Mouse (Mus musculus): ENCODE measurements around the gene Dhdds.

The Dhdds gene

DNA sequence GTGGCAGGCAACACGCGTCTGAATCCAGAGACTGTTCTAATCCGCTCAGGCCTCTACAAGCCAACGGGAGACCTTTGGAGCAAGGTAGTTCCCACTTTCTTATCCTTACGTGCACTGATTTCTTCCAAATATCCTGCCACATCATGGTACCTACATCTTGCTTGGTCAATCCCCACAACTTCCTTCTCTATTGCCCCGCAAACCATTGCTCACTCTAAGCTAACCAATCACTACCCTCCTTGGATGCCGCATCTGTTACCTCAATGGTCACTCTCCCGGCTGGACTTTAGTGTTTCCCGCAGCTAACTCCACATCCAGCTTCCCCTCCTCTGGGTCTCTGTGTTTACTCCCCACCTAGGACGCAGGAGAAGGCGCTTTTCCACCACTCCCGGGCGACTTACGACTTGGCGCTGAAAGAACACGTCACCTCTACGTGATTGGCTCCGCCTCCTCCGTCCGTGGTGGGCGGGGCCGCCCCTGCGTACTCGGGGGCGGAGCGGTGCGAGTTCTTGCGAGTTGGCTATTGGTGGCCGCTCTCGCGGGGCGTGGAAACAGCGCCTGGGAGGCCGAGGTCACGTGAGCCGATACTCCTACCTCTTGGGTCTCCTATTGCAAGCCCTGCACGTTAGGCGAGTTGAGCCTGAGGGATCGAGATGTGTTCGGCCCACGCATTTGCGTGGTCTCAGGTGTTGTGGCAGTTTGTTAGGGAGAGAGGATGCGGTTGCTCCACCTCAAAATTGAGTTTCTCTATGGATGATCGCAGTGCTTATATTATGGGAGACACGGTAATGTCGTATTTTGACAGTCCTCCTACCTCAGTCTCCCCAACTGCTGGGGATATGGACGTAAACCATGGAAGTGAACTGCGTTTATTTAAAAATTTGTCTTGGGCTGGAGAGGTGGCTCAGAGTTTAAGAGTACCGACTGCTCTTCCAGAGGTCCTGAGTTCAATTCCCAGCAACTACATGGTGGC lies at the start of gene Dhdds:
Gene Dhdds (minus strand): TSS at position 453 of the 973 bp plus-strand sequence.
- DNase-seq (ENCODE audit: inconsistent ontology term) = peak; percentile 99

DNA sequence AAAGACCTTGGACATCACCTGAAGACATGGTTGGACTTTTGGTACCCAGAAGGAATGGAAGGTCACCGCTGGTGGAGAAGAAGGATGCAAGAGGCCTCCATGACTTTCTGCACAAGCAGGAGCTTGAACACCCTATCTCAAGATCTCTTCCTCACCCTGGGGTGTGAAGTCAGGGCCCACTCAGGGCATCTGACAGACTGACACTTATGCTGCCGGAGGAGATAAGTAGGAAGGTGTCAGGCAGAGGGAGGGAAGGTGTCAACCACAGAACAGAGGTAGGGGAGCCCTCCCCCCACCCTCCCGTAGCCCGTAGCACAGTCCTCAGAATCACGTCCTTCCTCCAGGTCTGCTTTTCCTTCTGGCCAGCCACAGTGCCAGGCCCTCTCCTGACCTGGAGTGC lies 46.9 kb upstream of the Dhdds start:
- DNase-seq (ENCODE audit: inconsistent ontology term) = no peak

DNA sequence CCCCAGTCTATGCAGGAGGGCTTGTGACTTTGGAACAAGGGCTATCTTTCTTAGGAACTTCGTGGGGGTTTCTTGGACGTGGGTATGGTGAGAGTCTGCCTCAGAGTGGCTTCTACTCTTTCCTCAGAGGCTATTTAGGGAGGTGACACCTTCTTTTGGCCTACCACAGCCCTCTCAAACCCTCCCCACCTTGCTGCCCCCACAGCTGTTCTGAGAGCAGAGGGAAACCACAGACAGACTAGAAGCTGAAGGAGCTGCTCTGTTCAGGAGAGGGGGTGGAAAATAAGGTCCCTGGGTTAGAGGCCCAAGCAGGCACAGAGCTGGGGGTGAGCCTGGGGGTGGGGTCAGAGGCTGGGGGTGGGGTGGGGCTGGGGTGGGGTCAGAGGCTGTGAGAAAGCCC lies 42.3 kb upstream of the Dhdds start:
- no peak for DNase-seq (ENCODE audit: inconsistent ontology term)

DNA sequence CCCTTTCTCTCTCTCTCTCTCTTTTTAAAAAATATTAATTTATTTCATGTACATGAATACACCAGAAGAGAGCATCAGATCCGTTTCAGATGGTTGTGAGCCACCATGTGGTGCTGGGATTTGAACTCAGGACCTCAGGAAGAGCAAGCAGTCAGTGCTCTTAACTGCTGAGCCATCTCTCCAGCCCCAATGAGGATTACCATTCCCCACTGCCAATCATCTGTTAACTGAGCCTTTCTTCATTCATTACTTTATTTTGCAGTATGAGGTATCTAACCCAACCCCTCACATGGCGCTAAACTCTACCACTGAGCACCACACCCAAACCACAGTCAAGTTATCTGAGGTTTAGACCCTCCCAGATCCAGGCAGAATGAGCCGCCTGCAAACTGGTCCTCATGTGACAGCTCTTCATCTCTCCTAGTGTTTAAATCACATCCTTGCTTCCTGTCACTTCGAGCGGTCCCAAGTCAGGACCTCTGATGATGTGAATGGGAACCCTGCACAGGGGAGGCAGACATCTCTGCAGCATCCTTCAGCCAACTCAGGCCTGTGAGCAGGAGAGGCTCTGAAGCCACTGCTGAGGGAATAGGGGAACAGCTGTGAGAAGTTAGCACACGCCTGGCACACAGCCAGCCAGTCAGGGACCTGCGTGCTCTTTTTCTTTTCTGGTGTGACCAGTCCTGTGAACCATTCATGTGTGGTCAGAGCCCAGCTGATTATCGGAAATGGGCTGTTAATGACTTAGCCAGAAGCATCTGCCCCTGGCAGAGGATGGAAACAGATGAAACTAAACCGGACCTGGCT lies 40.8 kb upstream of the Dhdds start:
- DNase-seq (ENCODE audit: inconsistent ontology term) = peak; percentile 66

DNA sequence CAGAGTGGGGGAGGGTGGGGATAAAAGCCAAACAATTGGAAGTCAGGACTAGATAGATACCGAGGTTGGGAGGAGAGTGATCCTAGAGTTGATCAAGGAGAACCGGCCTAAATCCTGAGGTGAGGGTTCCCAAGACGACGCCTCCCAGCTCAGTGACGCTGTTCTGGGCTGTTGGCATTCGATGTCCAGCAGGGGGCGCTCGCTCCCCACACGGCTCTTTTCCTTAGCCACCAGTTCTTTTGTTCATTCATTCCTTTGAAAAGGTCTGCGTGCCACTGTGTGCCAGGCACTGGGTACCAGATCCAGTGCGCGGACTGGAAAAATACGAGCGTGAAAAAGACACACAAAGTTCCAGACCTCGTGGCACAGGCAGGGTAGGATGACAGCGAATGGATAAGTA lies 35.2 kb upstream of the Dhdds start:
- DNase-seq (ENCODE audit: inconsistent ontology term) = peak; percentile 83

DNA sequence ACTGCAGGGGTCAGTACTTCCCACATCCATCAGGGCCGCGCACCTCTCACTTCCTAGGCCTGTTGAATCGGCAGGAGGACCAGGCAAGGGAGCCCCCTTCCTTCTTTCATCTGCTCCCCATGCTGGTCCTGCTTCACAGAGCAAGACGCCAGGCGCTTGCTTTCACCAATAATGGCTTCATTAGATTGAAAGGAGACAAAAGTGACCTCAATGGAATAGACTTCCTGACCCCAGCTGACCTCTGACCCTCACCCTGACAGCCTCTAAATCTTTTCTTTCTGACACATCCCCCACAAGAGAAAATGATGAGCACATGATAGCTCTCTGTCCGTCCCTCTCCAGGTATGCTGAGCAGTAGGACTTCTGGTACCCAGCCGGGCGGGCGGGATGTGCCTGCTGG lies 25.1 kb upstream of the Dhdds start:
- DNase-seq (ENCODE audit: inconsistent ontology term) = no peak

DNA sequence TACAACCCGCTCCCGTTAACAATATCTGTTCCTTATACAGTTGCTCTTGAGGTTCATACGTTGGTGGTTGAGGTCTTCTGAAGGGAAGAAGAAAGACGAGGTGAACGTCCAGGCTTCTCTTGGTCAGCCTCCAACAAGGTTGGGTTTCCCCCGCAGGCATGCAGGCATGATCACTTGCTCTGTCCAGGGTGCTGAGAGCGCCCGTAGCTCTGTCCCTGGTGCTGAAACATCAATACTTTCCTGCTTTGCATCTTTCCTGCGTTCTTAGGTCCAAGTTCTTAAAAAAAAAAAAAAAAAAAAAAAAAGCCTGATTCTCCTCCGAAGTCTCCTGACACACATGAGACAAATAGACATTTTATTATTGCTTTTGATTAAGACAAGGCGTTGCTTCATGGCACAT lies 19.9 kb upstream of the Dhdds start:
- peak; percentile 72 for DNase-seq (ENCODE audit: inconsistent ontology term)

DNA sequence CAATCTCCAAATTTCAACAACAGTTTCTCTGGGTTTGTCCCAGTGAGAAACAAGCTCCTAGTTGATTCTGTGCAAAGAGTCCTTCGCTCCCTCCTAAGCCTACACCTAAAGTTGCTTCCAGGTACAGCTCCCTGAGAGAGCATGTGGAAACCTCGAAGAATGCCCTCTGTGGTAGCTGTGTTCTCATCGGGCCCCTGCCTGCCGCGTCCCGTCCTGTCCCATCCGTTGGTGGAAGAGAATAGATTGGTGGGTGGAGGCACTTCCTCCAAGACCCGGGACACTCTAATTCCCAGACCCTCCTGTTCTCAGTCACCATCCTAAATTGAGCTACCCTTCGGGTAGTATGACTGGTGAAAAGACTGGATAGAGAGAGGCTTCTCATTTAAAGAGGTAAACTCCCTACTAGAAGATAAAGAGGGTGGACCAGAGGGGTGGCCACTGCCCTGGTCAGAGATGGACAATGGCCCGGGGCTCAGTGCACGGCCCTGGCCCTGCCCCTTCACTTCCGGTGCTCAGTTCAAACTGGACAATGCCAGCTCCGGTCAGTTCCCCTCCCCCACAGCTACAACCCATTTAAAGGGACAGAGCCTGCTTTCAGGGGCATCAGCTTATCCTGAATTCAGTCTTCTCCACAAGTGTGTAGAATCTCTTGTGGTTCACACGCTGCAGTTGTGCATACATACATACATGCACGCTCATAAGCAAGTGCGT lies 19.1 kb upstream of the Dhdds start:
- no peak for DNase-seq (ENCODE audit: inconsistent ontology term)

DNA sequence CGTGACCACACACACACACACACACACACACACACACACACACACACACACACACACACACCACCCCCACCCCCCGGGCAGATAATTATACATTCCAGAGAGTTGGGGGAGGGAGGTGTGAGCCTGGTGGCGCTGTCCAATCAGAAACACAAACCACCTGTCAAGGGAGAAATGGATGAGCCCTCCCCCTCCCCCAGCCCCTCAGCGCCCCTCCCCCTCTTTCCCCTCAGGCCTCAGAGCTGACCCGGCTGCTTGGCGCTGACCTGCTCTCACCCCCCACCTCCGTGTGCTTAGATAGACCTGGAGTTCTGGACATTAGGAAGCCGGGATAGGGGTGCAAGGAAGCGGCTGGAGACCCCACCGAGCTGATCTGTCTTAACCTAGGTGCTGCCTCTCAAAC lies 18.5 kb upstream of the Dhdds start:
- no peak for DNase-seq (ENCODE audit: inconsistent ontology term)

DNA sequence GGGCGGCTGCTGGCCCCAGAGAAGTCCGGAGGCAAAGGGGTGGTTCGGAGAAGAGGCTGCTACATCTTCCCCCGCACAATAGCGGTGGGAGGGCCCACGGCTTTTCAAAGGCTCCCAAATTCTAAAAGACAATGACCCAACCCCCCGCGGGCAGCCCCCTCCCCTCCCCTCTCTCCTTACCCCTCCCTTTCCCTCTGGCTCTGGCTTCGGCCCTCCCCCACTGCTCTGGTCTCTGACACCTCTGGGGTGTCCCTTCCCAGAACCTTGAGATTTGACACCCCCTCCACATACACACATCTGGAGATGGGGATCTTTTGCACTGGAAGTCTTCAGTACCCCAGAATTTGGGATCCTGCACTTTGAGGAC lies 18.0 kb upstream of the Dhdds start, which contains the start of gene Lin28a:
Gene Lin28a (minus strand): TSS at position 63 of the 367 bp plus-strand sequence.
- DNase-seq (ENCODE audit: inconsistent ontology term) = no peak

DNA sequence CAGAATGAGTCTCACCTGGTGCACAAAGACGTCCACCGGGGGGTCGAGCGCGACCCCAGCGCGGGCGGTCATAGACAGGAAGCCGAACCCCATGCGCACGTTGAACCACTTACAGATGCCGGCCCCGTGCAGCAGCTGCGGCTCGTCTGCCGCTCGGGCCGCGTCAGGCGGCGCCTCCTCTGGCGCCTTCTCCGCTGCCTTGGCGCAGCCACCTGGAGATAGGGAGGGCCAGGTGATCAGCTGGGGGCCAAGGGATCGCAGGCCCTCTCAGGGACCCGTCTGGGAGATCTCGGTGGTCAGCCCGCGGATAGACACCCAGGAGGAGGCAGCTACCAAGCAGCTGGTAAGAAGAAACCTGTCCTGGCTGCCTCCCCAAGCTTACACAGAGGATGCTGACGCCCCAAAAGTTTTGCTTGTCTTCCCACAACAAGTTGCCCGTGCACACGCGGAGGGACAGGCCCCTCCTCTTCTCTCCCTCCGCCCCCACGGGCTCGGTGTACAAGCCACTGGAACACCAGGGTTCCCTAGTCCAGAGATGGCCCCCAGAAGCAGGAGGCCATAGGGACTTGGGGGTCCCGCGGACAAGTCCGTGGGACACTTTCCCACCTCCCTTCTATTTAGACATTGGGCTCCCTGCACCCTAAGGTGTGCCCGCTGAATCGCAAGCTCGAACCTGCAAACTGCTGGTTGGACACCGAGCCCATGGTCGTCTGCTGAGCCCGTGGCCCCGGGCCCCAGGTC lies 17.5 kb upstream of the Dhdds start:
- DNase-seq (ENCODE audit: inconsistent ontology term) = no peak

DNA sequence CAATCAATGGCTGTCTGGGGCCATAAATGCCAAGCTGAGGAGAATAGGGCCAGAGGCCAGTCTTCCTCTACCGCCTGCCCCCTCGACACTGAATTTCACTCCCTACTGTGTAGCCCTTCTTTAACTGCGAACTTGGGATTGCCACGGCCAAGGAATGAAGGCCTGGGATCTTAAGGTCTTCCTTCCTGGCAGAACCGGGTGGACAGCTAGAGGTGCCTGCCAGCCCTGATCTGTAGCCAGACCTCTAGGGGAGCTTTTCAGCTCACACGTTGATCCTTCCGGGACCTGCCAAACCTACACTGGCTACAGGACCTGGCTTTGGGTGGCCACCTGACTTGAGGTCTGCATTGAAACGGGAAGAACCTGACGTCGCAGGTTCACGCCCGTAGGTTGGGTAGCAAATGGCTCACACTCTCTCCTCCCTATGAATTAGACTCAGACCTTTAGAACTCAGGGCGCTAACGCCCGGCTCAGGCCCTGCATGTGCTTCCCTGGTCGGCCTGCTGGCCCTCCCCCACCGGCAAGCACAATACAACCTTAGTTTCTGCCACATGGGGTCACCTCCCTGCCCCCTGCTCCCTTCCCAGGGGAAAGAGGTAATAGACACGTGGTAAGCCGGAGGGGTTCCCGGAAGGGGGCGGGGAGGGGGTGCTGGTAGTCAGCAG lies 16.6 kb upstream of the Dhdds start:
- no peak for DNase-seq (ENCODE audit: inconsistent ontology term)

DNA sequence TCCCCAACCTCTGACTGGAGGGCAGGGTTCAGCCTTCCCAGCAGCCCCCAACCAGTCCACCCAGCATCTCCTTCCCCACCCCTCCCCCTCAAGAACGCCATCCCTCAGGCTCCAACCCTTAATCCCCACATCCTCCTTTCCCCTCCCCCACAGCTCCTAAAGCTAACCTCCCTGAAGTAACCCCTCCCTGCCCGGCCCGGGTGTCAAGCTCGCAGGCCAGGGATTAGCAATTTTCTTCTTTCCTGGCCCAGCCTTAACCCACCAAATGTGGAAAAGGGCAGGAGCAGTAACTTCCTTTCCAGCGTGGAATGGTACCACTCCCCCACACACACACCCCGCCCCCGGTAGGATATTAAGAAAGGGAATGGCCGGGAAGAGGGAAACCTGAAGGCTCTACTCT lies 16.0 kb upstream of the Dhdds start:
- no peak for DNase-seq (ENCODE audit: inconsistent ontology term)

DNA sequence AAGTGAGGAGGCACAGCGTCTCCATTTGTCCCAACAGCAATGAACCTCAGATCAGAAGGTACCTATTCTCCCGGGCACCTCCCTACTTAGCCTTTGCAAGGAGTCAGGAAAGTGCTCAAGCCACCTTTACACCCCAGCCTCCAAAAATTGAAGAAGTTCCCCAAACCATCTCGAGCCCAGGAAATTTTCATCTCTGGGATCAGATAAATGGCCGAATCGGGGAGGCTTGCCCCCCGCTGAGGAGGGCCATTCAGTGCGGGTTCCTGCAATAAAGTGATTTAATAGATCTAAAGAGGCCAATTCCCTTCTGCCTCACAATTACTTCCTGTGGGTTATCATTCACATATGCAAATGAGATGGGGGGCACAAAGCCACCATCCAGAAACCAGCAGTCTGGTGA lies 15.5 kb upstream of the Dhdds start:
- no peak for DNase-seq (ENCODE audit: inconsistent ontology term)

DNA sequence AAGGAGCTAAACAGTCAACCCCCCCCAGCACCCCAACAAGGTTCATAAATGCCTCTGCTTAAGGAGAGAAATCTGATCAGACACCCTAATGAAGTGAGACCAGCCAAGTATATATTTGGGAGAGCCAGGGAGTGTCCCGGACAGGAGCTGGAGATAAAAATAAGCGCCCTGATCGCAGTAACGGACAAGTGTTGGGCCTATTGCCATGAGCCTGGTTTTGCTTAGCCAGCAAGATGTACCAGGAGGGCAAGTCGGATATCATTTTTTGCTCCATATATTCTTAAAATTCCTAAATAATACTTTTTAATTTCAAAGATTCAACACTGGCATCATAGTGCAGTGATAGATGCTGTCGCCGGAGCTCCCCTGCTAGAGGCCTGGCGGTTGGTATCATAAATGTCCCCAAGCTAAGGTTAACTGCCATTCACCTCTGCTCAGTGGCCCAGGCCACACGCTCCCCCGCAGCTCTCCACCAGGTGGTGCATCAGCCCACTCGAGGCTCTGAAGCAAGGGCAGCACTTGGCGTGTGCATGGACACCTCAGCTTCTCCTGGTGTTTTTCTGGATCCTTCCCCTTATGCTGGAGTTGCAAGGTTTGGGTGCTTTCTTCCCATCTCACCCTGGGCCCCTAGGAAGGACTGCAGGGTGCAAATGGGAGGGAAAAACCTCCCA lies 12.3 kb upstream of the Dhdds start:
- DNase-seq (ENCODE audit: inconsistent ontology term) = no peak

DNA sequence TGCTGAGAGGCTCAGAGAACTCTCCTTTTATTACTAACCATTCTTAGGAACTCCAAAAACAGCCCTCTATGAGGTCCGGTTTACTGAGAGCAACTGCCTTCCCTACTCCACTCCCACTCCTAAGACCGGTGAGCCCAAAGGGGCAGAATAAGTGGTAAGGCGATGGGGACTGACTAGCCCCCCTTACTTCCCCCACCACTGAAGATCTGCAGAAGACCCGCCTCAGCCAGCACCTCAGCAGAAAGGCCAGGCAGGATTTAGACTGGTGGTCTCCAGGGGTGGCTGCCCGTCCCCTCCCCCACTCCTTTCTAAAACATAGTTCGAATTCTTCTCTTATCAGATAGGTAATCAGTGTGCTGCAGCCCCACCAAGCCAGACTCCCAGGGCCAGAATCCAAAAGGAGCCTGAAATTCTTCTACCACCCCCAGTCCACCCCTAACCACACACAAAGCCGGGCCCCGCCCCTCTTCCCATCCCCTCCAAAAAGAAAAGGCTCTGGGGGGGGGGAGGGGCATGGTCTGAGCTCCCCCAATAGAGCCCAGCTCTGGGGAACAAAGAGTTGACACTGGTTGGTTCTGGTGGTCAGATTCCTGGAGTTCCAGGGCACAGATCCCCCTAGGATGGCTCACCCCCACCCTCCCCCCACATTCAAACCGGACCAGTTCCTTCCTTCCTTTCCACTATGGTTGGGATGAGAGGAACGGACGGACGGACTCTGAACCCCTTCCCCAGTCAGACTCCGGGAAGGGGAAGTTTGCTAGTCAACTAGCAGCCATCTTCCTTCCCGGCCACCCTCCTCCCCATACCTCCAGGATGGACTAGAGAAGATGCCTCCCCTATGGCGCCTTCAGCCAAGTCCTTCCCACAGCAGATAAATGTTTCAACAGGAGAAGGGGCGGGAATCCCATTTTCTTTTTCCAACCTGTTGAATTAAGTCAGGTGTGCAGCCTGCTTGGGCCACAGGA lies 11.0 kb upstream of the Dhdds start:
- no peak for DNase-seq (ENCODE audit: inconsistent ontology term)

DNA sequence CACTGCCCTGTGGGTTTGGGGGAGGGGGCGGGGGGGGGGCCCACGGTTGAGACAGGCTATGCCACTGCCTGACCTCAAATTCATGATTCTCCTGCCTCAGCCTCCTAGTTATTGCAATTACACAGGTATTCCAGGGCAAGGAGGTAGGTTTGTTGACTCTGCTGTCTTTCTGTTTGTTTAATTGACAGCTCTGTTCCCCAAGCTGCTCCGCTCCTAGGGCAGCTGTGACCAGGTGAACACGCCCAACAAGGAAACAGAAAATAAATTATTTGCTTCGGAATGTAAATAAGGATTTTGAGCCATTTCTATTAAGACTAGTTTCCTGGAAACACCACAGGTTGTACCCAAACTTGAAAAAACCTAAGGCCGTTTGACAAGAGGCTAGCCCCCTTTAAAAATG lies 9.0 kb upstream of the Dhdds start:
- no peak for DNase-seq (ENCODE audit: inconsistent ontology term)

DNA sequence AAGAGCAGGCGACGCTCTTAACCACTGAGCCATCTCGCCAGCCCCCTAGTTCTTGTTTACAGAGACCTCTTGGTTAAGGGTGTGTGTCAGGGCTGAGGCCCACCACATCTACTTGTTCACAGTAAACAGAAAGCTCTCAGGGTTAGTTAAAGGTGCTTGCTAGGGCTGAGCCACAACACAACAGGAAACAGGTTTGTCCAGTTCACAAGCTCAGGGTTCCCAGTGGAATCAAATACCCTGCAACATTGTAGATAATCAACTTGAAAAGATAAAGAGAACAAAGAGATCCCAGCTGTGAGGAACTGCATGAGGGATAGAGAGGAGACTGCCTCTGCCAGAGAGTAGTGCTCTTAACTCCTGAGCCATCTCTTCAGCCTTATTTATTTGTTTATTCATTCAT lies 6.1 kb upstream of the Dhdds start:
- no peak for DNase-seq (ENCODE audit: inconsistent ontology term)

All from Muller cell, postnatal 12 days (primary cell).